ENCODE assay signal across 8 mouse cellular contexts in genomic region chr2:38513183-38513529, GRCm38 (mm10). TPM values are rescaled to one million over a fixed set of nuclear protein-coding genes. Genes with fewer than 3 reads are reported as not detected.
DNase-seq lines count a peak whose midpoint lies in the region; ATAC-seq and TF ChIP-seq lines count a peak whose summit lies in the region.

No protein-coding gene starts in this region.

- 59% methylated on average over 2 of the region's 2 CpGs for whole genome bisulfite sequencing in heart, embryonic 12.5 days
- WGBS in hindbrain, embryonic 12.5 days: 67% methylated on average over 2 of the region's 2 CpGs
- 80% methylated on average over 2 of the region's 2 CpGs for WGBS in macrophage (ENCODE audit: missing documents)

- peaks cover 64% of the 10 kb centered on the region for H3K79me2 ChIP-seq in macrophage (ENCODE audit: inconsistent target)

- TF ChIP-seq POLR2A in ES-Bruce4 (IDR thresholded peaks at IDR 0.05; ENCODE audit: insufficient read depth, low read length): no peak

- intact Hi-C loops in heart, postnatal 14 days (cut with DNase I): loop anchor here (5.0 kb wide), 1 partner anchor 74 kb away; no protein-coding TSS in a partner anchor

- H3K4me2 ChIP-seq in heart, embryonic 12.5 days: peak overlapping the region; percentile 82
- peak overlapping the region; percentile 77 for H3K4me2 ChIP-seq in hindbrain, embryonic 12.5 days (replicated peaks)

- peak overlapping the region; percentile 89 for H3K27ac ChIP-seq in heart, embryonic 12.5 days (ENCODE audit: poor library complexity, severe bottlenecking)
- H3K27ac ChIP-seq in ES-Bruce4 (ENCODE audit: insufficient read depth, low read length) (no peak overlapping the region), macrophage (peak overlapping the region; percentile 88)
- peak overlapping the region; percentile 66; the same call in 1 of the 2 replicates for H3K27ac ChIP-seq in hindbrain, embryonic 12.5 days

- H3K36me3 ChIP-seq in heart, embryonic 12.5 days: peaks cover 11% of the 10 kb centered on the region; the same call in 1 of the 2 replicates
- H3K36me3 ChIP-seq in ES-Bruce4 (ENCODE audit: control insufficient read depth, insufficient read depth, low read length, poor library complexity, severe bottlenecking): no peaks in the 10 kb centered on the region
- H3K36me3 ChIP-seq in hindbrain, embryonic 12.5 days: no peaks in the 10 kb centered on the region
- H3K36me3 ChIP-seq in macrophage (ENCODE audit: inconsistent target): no peaks in the 10 kb centered on the region

- peak overlapping the region; percentile 41; the same call in 1 of the 2 replicates for H3K9ac ChIP-seq in heart, embryonic 12.5 days
- H3K9ac ChIP-seq in ES-Bruce4 (ENCODE audit: low read depth, poor library complexity, severe bottlenecking): peak overlapping the region; percentile 49
- no peak overlapping the region for H3K9ac ChIP-seq in hindbrain, embryonic 12.5 days

- H3K4me3 ChIP-seq in heart, embryonic 12.5 days: peak overlapping the region; percentile 83
- H3K4me3 ChIP-seq in ES-Bruce4 (ENCODE audit: low read depth, low read length): no peak overlapping the region
- peak overlapping the region; percentile 83 for H3K4me3 ChIP-seq in hindbrain, embryonic 12.5 days
- peak overlapping the region; percentile 86 for H3K4me3 ChIP-seq in macrophage (ENCODE audit: inconsistent target)

- TF ChIP-seq EP300 in ES-Bruce4 (IDR thresholded peaks at IDR 0.05; ENCODE audit: insufficient read depth, low read depth, low read length): no peak

- no peak for DNase-seq in heart, postnatal 14 days
- DNase-seq in embryo, embryonic 10 days (ENCODE audit: low spot score): no peak
- DNase-seq in cerebellum, adult 8-10 months: no peak

- H3K27me3 ChIP-seq in heart, embryonic 12.5 days (replicated peaks): no peaks in the 10 kb centered on the region
- no peaks in the 10 kb centered on the region for H3K27me3 ChIP-seq in ES-Bruce4 (ENCODE audit: control insufficient read depth, insufficient read depth, low read length, poor library complexity, severe bottlenecking)
- H3K27me3 ChIP-seq in hindbrain, embryonic 12.5 days: peaks cover 4% of the 10 kb centered on the region; the same call in 1 of the 2 replicates

- H3K9me3 ChIP-seq in heart, embryonic 12.5 days (replicated peaks): no peaks in the 10 kb centered on the region; the same call in 1 of the 2 replicates
- no peaks in the 10 kb centered on the region for H3K9me3 ChIP-seq in ES-Bruce4 (replicated peaks; ENCODE audit: control insufficient read depth, insufficient read depth, low read length, poor library complexity, severe bottlenecking)
- H3K9me3 ChIP-seq in hindbrain, embryonic 12.5 days (replicated peaks): no peaks in the 10 kb centered on the region

- no peak for TF ChIP-seq CTCF in ES-Bruce4 (IDR thresholded peaks at IDR 0.05; ENCODE audit: low read depth, low read length)

- ATAC-seq in heart, embryonic 12.5 days (ENCODE audit: insufficient number of reproducible peaks, low FRiP score): no peak
- no peak for ATAC-seq in hindbrain, embryonic 12.5 days (ENCODE audit: low FRiP score)
- ATAC-seq in activated CD4-positive, CD25-positive, alpha-beta regulatory T cell, adult 4 months: no peak

- H3K4me1 ChIP-seq in heart, embryonic 12.5 days (replicated peaks): peaks cover 49% of the 10 kb centered on the region
- H3K4me1 ChIP-seq in ES-Bruce4 (ENCODE audit: control insufficient read depth, insufficient read depth, low read length): no peaks in the 10 kb centered on the region
- H3K4me1 ChIP-seq in hindbrain, embryonic 12.5 days: peaks cover 32% of the 10 kb centered on the region

RNA-seq across cellular contexts. Expression of gene Nek6, which starts 1.7 kb away (rescaled TPM):
- polyA plus RNA-seq in heart, embryonic 12.5 days (2016; fragmentation: Nextera tagmentation; extraction: Ambion mirVana): 71.8 and 79.2 TPM in 2 replicates
- total RNA-seq in heart, postnatal 14 days (2021): 1 to 10 TPM; 7.9 to 9.1 TPM
- 28.9 and 31.3 TPM in 2 replicates for polyA plus RNA-seq in ES-Bruce4 (2011; ENCODE audit: insufficient read depth, insufficient read length, low read depth, missing spikeins)
- 85.7 and 94.8 TPM in 2 replicates for polyA plus RNA-seq in hindbrain, embryonic 12.5 days (2016; fragmentation: Nextera tagmentation; extraction: Ambion mirVana)
- total RNA-seq in macrophage (2018; cell fraction: chromatin; rRNA removed): 10 to 100 TPM in 24 of 26 experiments, 1 to 10 TPM in 2; 7.6 to 91.2 (median 22.2) TPM
- total RNA-seq in macrophage (2018; cell fraction: cytosol; rRNA removed): 10 to 100 TPM; 21.6 to 55.9 (median 38.0) TPM
- total RNA-seq in macrophage (2018; cell fraction: nucleus; rRNA removed): 100 to 1,000 TPM in 1 of 26 experiments, 10 to 100 TPM in 24, 1 to 10 TPM in 1; 9.4 to 134 (median 28.9) TPM
- polyA plus RNA-seq in macrophage (2018): 25.6 to 82.5 TPM (median 33.5 TPM) in 3 replicates
- polyA plus RNA-seq in activated CD4-positive, CD25-positive, alpha-beta regulatory T cell, adult 4 months (2017; shearing (Covaris generic)): 1 to 10 TPM; 3.0 to 3.5 TPM
